Mouse (Mus musculus) left cerebral cortex, postnatal 25 days (tissue): ENCODE measurements at regions not wholly inside any gene's neighbourhood (a gene's known extent, or its start where the extent isn't known, plus 50 kb on each side); places are given as distances from the start of the nearest gene placed in this dataset.

Experiments
- DNase-seq, 2 experiments: peaks; one replicate each; pipeline ENCODE4 v3.0.0; 2022; ENCODE audit warnings: low spot score in 2 of 2, mixed read lengths in 1 of 2
- intact Hi-C: fragments of 180-260 bp; cut with DNase I; formaldehyde crosslinking; loops from one replicate; pipeline ENCODE4 v1.15.1; 2025

DNA sequence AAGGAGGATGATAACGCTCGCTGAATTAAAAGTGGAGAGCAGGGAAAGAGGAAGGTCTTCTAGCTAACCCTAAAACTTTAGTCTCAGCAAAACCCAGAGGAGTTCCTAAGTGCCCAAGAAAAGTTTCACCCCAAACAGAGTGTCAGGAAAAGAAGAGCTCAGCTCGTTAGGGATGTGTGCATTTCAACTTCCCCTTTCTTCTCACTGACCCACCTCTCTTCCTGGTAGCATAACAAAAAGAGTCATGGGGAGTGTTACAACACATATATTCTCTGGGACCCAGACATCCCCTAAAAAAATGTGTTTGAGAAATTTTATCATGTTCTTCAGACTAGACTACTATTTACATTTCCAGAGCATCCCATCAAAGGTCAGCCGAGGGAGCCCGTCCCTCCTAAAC lies 432.6 kb downstream of the Mctp2 start:
- DNase-seq, result no peak
- intact Hi-C loops, result no loop called here

DNA sequence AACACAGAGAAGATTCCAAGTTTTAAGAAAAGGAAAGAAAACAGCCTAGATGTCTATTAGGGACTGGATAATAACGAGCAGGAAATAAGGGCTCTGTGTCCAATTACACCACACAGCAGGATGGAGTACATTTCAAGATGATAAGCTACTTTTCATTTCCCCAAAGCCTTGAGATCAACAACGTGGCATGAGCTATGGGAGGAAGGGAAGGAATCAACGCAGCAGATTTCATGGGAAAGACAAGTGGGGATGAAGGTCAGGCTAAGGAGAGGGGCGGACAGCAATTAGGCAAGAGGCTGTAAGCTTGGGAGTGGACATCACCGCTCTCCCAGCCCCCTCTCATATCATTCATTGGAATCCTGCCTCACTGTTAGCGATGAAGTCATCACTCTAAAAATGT lies 433.5 kb downstream of the Mctp2 start:
- DNase-seq, result no peak
- intact Hi-C loops, result no loop called here

DNA sequence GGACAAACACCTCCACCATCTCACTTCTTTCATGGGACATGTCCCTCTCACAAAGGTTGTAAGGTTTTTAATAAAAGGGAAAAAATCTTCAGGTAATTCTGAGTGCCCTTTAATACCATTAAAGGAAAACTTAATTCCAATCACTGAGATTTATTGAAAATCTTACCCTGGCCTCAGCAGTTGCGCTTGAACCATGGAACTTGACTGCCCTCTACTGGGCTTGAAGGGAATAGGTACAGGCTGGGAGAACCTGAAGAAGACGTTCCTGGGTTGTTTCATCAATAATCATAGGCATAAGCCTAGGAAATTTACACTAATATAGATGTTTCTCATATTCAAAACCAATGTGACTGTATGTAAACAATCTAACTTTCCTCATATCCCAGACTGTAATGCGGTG lies 439.3 kb downstream of the Mctp2 start:
- intact Hi-C loops, result loop anchor here (5.0 to 10.0 kb wide), 4 partner anchors 368 to 1520 kb away; no protein-coding TSS in a partner anchor
- DNase-seq, result peak; percentile 58 to 63

DNA sequence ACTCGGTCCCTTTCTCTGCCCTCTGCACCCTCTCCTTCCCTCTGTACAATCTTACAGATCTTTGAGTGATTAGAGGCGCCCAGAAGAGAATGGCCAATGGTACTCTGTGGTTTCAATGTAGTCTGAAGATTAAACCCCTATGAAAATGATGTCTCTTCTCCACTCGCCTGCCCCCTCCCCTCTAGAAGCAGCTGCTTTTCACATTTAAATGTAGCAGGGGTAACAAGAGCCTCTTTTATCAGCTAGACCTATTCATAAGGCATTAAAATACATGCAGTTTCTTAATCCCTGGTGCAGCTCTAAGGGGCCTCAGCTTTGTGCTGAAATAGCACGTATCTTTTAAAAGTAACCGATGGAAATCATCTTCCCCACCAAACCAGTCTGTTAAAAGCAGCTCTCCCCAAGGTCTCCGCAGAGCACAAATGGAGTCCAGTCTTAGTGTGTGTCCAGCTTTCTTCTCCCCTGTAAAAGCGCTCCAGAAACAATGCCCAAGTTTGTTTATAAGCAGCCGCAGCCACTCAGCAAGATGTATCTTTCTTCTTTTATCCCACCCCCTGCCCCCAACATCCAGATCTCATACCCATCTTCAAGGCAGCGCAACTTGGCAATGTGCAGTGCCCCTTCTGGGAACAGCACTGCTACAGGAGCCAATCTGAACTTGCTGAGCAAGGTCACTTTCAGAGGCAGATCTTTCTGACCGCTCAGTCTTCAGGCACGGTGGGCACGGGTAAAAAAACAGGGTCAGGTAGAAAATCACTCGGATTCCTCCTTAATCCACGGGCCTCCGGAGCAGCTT lies 440.8 kb downstream of the Mctp2 start:
- DNase-seq, result no peak
- intact Hi-C loops, result loop anchor here (5.0 to 10.0 kb wide), 4 partner anchors 369 to 1518 kb away; no protein-coding TSS in a partner anchor

DNA sequence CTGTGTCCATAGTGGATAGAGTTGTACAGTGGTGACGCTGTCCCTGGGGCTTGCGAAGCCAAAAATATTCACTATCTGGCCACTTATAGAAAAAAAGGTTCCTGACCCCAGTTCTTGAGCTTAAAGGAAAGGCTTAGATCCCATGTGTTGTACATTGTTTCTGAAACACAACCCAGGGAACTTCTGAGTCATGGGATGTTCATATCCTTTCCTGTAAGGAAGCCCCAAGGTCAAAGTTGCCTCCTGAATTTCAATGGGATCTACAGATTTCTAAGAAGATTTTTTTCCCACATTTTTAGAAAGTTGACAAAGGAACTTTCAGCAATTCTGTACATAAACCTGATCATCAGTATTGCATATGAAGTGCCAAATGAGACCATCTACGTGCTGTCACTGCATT lies 453.5 kb downstream of the Mctp2 start:
- intact Hi-C loops, result no loop called here
- no peak for DNase-seq

DNA sequence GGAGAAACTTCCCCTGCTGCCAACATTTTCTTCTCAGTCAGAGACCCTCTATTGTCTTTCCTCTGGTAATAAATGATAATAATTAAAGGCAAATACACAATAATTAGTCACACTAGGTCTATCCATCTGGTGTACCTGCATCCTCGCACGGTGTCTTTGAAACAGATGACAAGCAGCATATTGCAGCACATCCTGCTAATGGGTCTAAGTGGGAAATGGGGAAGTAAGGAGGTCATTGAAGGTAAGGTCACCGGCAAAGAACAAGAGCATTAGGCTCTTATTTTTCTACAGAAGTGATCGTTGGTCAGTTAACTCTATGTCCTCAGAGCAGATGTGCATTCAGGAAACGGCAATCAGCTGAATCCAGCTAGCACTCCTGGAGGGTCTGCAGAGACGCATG lies 457.2 kb downstream of the Mctp2 start:
- intact Hi-C loops, result no loop called here
- no peak for DNase-seq

DNA sequence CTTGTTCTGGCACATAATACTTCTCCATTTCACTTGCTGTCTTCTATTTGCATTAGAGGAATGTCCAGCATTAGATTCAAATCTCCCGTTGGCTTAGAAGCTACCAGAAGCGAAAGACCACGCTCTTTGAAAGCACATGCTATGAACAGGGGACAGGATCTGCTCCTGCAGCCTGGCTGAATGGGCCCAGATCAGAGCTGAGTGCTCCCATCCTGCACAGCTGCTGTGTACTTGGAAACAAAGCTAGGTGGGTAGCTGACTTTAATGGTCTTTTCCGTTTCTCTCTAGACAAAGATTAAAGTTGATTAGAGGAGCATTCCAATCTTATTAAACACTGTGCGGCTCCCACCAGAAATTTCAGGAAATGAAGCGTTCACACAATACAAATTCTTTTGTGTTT lies 468.6 kb downstream of the Mctp2 start:
- intact Hi-C loops, result no loop called here

DNA sequence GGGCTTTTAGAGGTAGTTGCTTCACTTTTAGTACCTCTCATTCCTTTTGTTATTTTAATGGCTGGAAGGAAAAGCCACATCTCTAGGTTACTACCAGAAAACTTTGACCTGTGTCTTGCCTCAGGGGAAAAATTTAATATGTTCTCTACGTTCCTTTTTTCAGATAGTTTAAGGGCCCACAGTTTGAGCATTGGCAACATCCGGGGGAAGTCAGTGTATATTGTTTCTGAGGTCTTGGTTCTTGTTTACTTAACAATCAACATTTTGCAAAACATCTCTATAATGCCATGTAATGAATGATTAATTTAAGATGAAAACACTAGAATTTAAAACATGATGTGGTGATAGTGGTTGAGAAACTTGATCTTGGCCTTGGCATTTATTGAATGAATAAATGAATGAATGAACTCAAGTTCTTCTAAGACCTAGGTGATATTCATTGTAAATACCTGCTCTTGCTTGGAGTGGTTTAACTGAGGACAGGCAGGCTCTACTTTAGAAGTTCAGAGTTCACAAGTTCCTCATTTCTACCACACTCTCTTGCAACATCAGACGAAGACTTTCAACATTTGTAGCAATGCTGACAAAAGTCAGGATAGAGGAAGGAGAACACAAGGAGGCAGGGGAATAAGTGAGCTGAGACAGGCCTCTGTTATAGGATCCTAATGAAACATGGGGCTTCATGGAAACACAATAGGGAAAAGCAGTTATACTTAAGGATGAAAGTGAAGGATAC lies 474.4 kb downstream of the Mctp2 start:
- intact Hi-C loops, result no loop called here
- no peak for DNase-seq

More for the DNA sequence above, 468.6 kb downstream of the Mctp2 start:
- no peak for DNase-seq

DNA sequence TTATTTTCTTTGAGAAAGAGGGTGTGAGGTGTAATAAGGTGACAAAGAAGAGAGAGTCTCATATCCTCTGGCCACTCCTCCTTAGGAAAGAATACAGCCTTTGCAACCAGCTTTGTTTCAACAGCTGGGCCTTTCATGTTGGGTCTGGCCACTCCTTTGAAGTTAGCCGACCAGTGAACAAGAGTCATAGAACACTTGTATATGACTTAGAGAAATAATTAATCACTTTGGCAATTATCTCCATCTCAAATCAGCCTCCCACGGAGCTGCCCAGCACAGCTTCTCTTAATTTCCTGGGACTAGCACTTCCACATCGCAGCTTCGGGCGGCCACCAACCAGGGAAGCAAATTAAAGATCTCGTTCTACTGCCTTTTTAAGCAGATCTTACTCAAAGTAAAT lies 476.8 kb downstream of the Mctp2 start:
- intact Hi-C loops, result no loop called here
- DNase-seq, result no peak

DNA sequence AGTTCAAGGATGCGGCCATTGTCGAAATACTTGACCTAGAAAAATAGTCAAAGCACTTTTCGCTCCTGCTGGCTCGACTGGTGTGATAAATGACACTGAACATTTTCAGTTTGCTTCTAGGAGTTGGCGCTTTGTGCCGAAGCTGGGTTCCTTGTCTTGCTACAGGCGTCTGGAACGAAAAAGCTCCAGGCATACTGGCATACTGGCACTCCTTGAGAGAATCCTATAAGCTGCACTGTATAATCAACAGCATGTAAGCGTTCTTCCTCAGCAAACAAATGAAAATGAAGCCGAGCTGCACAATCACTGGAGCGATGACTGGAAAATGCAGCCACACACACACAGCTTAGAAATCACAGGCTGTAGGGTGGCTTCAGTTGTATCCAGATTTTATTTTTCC lies 464.9 kb upstream of the Gm10295 start:
- peak; percentile 24 to 26 for DNase-seq
- intact Hi-C loops, result no loop called here

DNA sequence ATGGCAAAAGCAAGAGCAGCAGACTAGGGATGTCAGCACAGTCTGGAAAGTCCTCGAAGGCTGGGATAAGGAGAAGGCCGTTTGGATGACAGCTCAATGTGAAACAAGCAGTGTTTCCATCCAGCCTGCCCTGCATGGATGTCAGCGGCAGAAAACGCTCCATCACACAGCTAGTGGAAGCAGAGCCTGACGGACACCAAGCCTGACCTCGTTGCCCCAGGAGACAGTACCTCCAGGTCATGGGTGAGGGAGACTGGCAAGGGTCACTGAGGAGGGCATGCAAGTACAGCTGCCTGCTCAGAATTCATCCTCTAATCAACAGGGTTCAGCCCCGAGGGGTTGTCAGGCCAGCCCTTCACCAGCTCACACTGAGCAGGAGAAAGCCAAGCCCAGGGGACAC lies 442.9 kb upstream of the Gm10295 start:
- intact Hi-C loops, result no loop called here
- DNase-seq, result no peak

DNA sequence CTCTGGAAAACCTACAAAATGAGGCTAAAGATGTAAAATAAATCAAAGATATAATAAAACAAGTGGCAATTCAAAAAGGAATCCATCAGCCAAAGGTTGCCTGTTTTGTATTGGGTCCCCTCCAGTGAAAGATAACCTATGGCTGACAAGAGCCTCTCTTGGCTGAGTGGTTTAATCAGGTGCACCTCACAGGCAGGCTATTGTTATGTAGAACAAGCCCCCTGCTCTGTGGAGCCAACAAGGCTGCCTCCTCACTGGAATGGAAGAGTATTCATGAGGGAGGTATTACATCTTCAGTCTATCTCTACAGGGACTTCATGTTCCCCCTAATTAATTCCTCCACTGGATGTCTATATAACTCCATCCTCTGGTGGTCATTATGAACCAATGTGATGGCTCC lies 437.1 kb upstream of the Gm10295 start:
- intact Hi-C loops, result no loop called here
- no peak for DNase-seq

DNA sequence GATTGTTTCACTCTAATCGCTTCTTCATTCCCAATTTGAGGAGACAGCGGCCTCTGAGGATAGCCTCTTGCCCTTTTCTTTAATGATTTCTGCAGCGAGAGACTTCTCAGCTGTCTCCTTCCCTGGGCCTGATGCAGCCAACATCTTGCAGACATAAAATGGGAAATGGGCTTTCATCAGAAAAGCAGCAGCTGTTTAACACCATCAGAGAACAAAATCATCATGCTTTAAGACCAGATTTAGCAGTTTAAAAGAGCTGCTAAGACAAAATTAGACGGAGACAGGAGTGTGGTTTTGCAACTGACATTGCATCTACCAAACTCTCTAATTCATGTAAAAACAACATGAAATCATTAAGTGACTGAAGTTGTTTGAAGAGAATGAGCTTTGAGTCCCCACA lies 431.2 kb upstream of the Gm10295 start:
- DNase-seq, result peak in 1 of 2 experiments; percentile 9
- intact Hi-C loops, result no loop called here

DNA sequence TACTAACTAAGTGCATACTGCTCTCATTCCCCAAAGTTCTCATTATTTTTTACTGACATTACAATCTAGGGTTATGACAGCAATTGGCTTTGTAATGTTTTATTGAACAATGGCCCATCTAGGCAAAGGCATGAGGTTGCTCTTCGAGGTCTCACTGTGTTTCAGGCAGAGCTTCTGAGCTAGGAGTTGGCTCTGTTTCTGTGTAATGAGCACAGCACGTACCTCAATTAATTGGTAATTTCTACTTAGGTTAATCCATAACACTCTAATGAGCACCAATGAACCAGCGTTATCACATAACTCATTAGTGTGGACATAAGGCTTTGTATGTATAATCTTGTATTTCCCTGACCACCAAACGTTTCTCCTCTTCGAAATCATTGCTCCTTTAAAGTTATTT lies 398.6 kb upstream of the Gm10295 start:
- DNase-seq, result no peak
- intact Hi-C loops, result no loop called here

DNA sequence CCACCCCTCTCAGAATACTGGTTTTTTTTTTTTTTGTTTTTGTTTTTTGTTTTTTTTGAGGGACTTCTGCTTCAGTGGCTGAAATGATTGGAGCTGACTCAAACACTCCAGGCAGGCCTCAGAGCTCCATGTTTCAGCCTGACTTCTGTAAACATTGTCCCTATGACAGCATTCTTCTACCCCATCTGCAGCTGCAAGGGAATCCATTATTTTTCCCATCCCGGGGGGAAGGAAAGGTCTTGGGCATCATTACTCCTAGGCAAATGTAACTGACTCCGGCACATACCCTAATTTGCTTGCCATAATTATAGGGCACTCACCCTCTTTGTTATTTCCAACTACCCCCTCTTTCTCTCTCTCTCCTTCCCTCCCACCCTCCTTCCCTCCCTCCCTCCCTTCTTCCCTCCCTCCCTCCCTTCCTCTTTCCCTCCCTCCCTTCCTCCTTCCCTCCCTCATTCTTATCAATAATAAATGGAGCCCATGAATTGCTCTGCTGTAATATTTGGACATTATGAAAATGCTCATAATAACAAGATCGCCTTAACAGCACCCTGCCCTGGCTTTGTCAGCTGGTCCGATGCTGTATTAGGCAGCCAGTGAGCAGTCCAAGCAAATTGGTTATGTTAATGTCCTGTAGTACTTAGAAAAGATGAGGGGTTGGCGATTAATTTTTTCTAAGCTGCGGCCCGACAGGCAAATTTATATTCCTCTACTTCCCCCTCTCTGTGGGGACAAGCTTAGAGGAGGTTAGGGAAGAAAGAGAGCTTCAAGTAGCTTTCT lies 395.0 kb upstream of the Gm10295 start:
- DNase-seq, result no peak
- intact Hi-C loops, result no loop called here

DNA sequence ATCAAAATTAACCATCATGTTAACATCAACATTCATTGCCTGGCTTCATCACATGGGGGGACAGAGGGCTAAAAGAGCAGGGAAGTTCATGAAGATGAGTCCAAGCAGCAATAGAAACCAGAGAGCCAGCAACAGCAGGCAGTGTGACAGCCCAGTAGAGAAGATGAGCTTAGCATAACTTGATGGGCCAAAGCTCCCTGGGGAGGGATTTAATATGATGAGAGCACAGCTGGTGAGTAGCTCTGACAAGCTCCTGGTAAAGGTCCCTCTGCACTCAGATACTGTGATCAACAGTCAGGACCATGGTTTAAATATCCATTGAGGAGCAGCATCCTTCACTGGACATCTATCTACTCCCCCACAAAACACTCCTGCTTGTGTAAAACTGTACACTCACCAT lies 377.2 kb upstream of the Gm10295 start:
- intact Hi-C loops, result no loop called here
- DNase-seq, result no peak

DNA sequence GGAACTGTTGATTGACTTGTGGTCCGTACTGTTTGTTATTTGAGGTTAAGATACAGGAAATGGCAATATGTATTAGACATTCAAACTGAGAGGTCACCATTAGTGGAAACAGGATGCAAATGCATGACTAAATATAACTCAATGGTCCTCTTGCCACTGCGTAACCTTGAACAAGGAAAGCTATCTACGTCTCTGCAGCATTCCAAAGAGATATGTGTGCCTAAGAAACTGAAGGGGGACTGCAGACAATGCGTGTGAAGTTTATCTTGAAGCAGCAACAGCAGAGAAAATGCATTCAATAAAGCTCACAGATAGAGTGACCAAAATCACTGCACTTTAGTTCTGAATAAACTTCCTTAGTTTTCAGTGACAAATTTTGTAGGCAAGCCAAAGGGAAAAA lies 356.9 kb upstream of the Gm10295 start:
- no peak for DNase-seq
- intact Hi-C loops, result no loop called here

DNA sequence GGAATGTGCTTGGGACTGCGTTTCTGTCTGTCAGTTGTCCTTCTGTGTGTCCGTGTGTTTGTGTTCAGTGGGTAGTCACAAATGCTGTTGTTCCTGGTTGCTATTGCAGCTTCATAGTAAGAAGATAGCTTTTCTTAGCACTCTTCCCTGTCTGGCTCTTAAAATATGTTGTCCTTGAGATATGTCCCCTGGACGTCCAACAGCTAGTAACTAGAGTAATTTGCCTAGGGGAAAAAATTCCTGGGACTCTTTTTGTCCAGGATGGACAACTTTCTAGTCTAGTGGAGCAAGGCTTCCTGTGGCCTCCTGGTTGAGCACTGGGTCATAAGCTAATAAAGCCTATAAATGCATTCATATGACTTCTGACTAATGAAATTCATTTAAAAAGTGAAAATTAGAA lies 354.9 kb upstream of the Gm10295 start:
- no peak for DNase-seq
- intact Hi-C loops, result no loop called here

DNA sequence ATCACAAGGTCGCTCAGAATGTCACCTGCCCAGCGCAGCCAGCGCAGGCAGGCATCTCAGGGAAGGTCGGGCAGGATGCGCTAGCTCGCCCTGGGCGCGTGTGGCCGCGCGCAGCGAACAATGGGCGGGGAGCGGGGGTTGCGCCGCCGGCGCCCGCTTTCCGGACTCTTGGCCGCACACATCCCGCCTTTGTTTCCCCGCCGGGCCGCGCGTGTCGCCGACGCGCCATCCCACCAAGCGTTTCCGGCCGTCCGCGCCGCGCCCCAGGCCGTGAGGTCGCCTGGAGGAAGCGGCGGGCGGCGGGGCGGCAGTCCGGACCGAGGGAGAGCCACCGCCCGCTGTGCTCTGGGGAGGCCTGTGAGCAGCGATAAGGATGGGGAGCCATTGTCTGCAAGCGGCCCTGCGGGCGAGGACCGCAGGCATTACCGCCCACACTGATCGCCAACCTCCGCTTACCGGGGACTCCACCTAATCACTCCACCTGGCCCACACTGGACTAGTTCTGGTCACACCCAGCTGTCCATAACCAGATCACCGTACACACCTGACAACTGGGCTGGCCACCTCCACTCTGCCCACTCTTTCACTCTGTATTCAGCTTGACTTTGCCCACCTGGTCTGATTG lies 354.3 kb upstream of the Gm10295 start:
- DNase-seq, result peak; percentile 10 to 18
- intact Hi-C loops, result no loop called here

DNA sequence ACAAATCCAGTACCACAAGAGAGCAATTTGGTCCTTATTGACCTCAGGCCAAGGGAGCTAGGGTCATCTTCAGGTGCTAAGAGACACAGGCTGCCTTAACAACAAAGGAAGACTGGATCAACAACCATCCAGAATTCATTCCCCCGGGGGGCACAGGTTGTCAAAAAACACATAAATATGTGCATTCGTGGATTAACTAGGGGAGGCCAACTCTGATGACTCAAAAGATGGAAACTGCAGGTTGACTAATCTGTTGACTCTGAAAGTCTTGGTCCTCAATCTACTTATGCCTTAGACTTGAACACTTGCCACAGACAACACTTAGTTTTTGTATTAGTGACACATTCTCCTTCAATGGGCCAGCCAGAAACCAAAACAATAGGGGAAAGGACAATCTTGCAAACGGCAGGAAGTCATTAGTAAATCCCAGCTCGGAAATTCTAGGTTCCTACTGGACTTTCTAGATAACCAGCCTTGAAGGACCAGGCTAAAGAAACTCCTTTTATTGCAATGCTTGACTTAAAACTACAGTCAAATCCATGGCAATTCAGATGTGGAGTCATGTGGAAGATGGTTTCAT lies 353.5 kb upstream of the Gm10295 start:
- no peak for DNase-seq
- intact Hi-C loops, result no loop called here
